Mouse (Mus musculus) liver, embryonic 13.5 days (tissue): ENCODE results near the gene Mrpl12. TPM values are rescaled to one million over a fixed set of nuclear protein-coding genes. Genes with fewer than 3 reads are reported as not detected.

ENCODE experiments used
- polyA plus RNA-seq: library from polyadenylated mRNA; unstranded; fragments of >200 nt; fragmentation: Nextera tagmentation; extraction: Ambion mirVana; gene quantifications from 2 replicates; pipeline ENCODE4 v1.2.1, GENCODE M21; 2015

The Mrpl12 gene
- polyA plus RNA-seq, 1 experiment from 2014 or later = 142 TPM

Other genes starting within 250 kb of the Mrpl12 start
- gene Actg1, start 136.1 kb upstream of the Mrpl12 start, polyA plus RNA-seq = 712 and 750 TPM in 2 replicates
- gene Fscn2, start 123.1 kb upstream of the Mrpl12 start, polyA plus RNA-seq = not detected in 2 replicates
- 7.8 and 8.7 TPM in 2 replicates for gene Faap100, start 105.8 kb upstream of the Mrpl12 start, polyA plus RNA-seq
- gene Nploc4, start 46.9 kb upstream of the Mrpl12 start, polyA plus RNA-seq = 22.3 and 26.8 TPM in 2 replicates
- not detected in 2 replicates for gene Tspan10, start 42.0 kb upstream of the Mrpl12 start, polyA plus RNA-seq
- gene Pde6g, start 31.1 kb upstream of the Mrpl12 start, polyA plus RNA-seq = 0.12 TPM in 1 of 2 replicates, not detected in the other
- gene Oxld1, start 26.5 kb upstream of the Mrpl12 start, polyA plus RNA-seq = 8.4 and 9.5 TPM in 2 replicates
- 20.2 and 23.1 TPM in 2 replicates for gene Ccdc137, start 26.5 kb upstream of the Mrpl12 start, polyA plus RNA-seq
- 15.9 and 16.0 TPM in 2 replicates for gene Arl16, start 17.0 kb upstream of the Mrpl12 start, polyA plus RNA-seq
- gene Slc25a10, start 7.2 kb downstream of the Mrpl12 start, polyA plus RNA-seq = 42.2 and 44.1 TPM in 2 replicates
- 10.0 and 10.7 TPM in 2 replicates for gene Gcgr, start 46.1 kb downstream of the Mrpl12 start, polyA plus RNA-seq
- gene Mcrip1, start 65.1 kb downstream of the Mrpl12 start, polyA plus RNA-seq = 45.7 and 46.9 TPM in 2 replicates
- 0.22 TPM in 1 of 2 replicates, not detected in the other for gene Ppp1r27, start 66.5 kb downstream of the Mrpl12 start, polyA plus RNA-seq
- gene P4hb, start 88.6 kb downstream of the Mrpl12 start, polyA plus RNA-seq = 403 and 453 TPM in 2 replicates
- 258 and 276 TPM in 2 replicates for gene Arhgdia, start 97.0 kb downstream of the Mrpl12 start, polyA plus RNA-seq
- 379 and 416 TPM in 2 replicates for gene Alyref, start 113.8 kb downstream of the Mrpl12 start, polyA plus RNA-seq
- gene Anapc11, start 113.8 kb downstream of the Mrpl12 start, polyA plus RNA-seq = 99.1 and 102 TPM in 2 replicates
- 9.5 and 12.6 TPM in 2 replicates for gene Npb, start 123.9 kb downstream of the Mrpl12 start, polyA plus RNA-seq
- gene Pcyt2, start 133.3 kb downstream of the Mrpl12 start, polyA plus RNA-seq = 114 and 116 TPM in 2 replicates
- 33.8 and 34.3 TPM in 2 replicates for gene Sirt7, start 140.6 kb downstream of the Mrpl12 start, polyA plus RNA-seq
- 39.8 and 40.0 TPM in 2 replicates for gene Mafg, start 149.0 kb downstream of the Mrpl12 start, polyA plus RNA-seq
- 6.0 and 6.9 TPM in 2 replicates for gene Pycr1, start 159.2 kb downstream of the Mrpl12 start, polyA plus RNA-seq
- 0.23 TPM in 1 of 2 replicates, not detected in the other for gene Myadml2, start 163.5 kb downstream of the Mrpl12 start, polyA plus RNA-seq
- gene Notum, start 176.6 kb downstream of the Mrpl12 start, polyA plus RNA-seq = 0.27 and 0.36 TPM in 2 replicates
- gene Aspscr1, start 188.4 kb downstream of the Mrpl12 start, polyA plus RNA-seq = 49.2 and 52.5 TPM in 2 replicates
- gene Cenpx, start 229.1 kb downstream of the Mrpl12 start, polyA plus RNA-seq = 123 and 126 TPM in 2 replicates
- 13.0 and 14.3 TPM in 2 replicates for gene Lrrc45, start 229.3 kb downstream of the Mrpl12 start, polyA plus RNA-seq
- gene Rac3, start 236.9 kb downstream of the Mrpl12 start, polyA plus RNA-seq = 1.7 and 2.3 TPM in 2 replicates
- 8.8 and 9.6 TPM in 2 replicates for gene Dcxr, start 242.7 kb downstream of the Mrpl12 start, polyA plus RNA-seq
- 0.22 TPM in 1 of 2 replicates, not detected in the other for gene Cbr2, start 247.5 kb downstream of the Mrpl12 start, polyA plus RNA-seq